Mouse (Mus musculus): ENCODE data around the gene L3mbtl2. TPM values are rescaled to one million over a fixed set of nuclear protein-coding genes. Genes with fewer than 3 reads are reported as not detected.
A peak's percentile ranks its signal among the peaks of the same experiment; 100 is the strongest.
"Not testable (repeated sequence)": the region's sequence is repeated elsewhere in the genome, so short reads cannot be mapped to it uniquely, and the experiment has no call there.

Gene L3mbtl2
- polyA plus RNA-seq, 1 experiment from 2014 or later, result 32.7 TPM

DNA sequence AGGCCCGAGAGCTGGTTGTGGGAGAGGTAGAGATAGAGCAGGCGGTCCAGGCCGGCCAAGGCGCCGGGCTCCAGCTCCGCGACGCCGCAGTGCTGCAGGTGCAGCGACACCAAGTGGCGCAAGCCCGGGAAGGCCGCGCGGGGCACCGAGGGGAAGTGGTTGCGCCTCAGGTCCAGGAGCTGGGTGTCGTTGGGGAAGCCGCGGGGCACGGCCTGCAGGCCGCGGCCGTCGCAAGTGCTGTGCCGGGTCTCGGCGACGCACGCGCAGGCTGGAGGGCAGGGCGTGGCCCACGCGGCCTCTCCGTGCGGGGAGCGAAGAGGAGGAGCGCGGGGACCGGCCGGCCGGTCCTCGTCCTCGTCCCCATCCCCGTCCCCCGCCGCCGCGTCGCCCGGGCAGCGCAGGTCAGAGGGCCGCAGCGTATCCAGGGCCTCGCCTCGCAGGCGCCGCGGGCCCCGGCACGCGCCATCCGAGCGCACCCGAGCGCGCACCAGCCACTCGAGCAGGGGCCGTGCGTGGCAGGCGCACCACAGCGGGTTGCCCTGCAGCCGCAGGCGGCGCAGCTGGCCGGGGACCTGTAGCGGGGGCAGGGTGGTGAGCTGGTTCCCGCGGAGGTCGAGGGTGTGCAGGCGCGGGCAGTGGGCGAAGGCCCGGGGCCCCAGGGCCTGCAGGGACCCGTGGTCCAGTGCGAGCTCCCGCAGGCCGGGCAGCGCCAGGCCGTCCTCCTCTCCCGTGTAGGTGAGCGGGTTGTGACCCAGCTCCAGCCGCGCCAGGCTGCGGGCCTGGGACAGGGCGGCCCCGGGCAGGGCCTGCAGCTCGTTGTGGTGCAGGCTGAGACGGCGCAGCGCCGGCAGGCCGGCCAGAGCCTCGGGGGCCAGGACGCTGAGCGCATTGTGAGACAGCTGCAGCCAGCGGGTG is 30.5 kb downstream of the L3mbtl2 start:
- Histone ChIP-seq H3K27me3 (peaks cover 25% of the 10 kb centered on the region), H3K4me2 (peak overlapping the region; percentile 87), H3K9me3 (no peaks in the 10 kb centered on the region), H3K9ac (peak overlapping the region; percentile 82), H3K27ac (replicated peaks) (peak overlapping the region; percentile 72), H3K36me3 (no peaks in the 10 kb centered on the region), H3K4me3 (peak overlapping the region; percentile 51), H3K4me1 (replicated peaks) (peaks cover 32% of the 10 kb centered on the region)
- WGBS, result under 1% methylated on average over 96 of the region's 107 CpGs
- peak; percentile 85 for ATAC-seq (ENCODE audit: low FRiP score, low read depth)

DNA sequence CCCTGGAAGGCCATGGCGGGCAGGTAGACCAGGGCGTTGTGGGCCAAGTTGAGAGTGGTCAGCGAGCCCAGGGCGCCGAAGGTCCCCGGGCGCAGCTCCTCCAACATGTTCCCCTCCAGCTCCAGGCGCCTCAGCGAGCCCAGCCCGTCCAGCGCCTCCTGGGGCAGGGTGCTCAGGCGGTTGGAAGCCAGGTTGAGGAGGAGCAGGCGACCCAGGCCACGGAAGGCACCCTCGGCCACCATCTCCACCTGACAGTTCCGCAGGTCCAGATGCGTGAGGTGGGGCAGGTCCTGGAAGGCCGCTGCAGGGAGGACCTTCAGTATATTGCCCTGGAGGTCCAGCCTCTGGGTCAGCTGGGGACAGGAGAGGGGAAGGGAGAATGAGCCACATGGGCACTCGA is 31.2 kb downstream of the L3mbtl2 start:
- 0 out of 2 replicates have a peak, but pooled peaks have one; percentile 1 for ATAC-seq (ENCODE audit: low FRiP score, low read depth)
- peak overlapping the region; percentile 87 for H3K4me2 ChIP-seq
- H3K9me3 ChIP-seq, result no peaks in the 10 kb centered on the region
- H3K36me3 ChIP-seq, result no peaks in the 10 kb centered on the region
- peaks cover 25% of the 10 kb centered on the region for H3K27me3 ChIP-seq
- H3K4me1 ChIP-seq (replicated peaks), result peaks cover 32% of the 10 kb centered on the region
- 0 out of 2 replicates have a peak overlapping the region, but pooled peaks have one; percentile 72 for H3K27ac ChIP-seq (replicated peaks)
- H3K4me3 ChIP-seq, result peak overlapping the region; percentile 51
- H3K9ac ChIP-seq, result peak overlapping the region; percentile 82
- WGBS, result 30% methylated on average over 17 of the region's 19 CpGs

DNA sequence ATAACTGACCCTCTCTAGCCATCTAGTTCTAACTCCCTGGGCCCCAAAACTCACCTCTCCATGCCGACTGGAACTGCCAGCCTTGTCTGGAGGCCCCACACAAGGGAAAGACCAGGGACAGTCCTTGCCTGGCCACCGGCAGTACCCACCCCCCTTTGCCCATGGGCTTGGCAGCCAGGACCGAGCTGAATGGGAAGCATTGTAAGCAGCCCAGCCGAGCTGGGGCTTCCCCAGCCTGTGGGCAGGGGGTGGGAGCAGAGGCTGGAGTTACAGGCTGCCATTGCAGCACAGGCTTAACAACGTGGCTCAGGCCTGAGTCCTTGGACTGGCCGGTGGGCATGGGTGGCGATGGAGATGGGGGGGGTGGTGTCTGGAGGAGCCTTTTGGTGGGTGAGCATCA is 33.5 kb downstream of the L3mbtl2 start, which contains the start of gene Chadl:
Chadl (minus strand) TSS at position 113 of the 400 bp plus-strand sequence.
- H3K27me3 ChIP-seq, result peaks cover 18% of the 10 kb centered on the region
- ATAC-seq (ENCODE audit: low FRiP score, low read depth), result peak; percentile 64
- peak within 1 kb of the TSS; percentile 6; the same call in 1 of the 2 replicates for H3K4me2 ChIP-seq
- H3K27ac ChIP-seq (replicated peaks), result peak within 1 kb of the TSS; percentile 49; the same call in 1 of the 2 replicates
- peaks cover 30% of the 10 kb centered on the region for H3K4me1 ChIP-seq (replicated peaks)
- WGBS, result 49% methylated on average over 7 of the region's 7 CpGs
- no peaks in the 10 kb centered on the region for H3K9me3 ChIP-seq
- no peak within 1 kb of the TSS for H3K4me3 ChIP-seq
- H3K36me3 ChIP-seq, result no peaks in the 10 kb centered on the region
- no peak within 1 kb of the TSS for H3K9ac ChIP-seq

- Histone ChIP-seq H3K9ac (no peak overlapping the region), H3K4me2 (no peak overlapping the region), H3K36me3 (no peaks in the 10 kb centered on the region), H3K4me3 (no peak overlapping the region), H3K27me3 (peaks cover 11% of the 10 kb centered on the region), H3K27ac (replicated peaks) (0 out of 2 replicates have a peak overlapping the region, but pooled peaks have one; percentile 49), H3K4me1 (replicated peaks) (peaks cover 23% of the 10 kb centered on the region), H3K9me3 (no peaks in the 10 kb centered on the region)
- no peak for ATAC-seq (ENCODE audit: low FRiP score, low read depth)
- WGBS, result 52% methylated on average over 3 of the region's 3 CpGs
Observed at GRCm38 (mm10) chr15:81697847-81698246, 34.2 kb downstream of the L3mbtl2 start.

DNA sequence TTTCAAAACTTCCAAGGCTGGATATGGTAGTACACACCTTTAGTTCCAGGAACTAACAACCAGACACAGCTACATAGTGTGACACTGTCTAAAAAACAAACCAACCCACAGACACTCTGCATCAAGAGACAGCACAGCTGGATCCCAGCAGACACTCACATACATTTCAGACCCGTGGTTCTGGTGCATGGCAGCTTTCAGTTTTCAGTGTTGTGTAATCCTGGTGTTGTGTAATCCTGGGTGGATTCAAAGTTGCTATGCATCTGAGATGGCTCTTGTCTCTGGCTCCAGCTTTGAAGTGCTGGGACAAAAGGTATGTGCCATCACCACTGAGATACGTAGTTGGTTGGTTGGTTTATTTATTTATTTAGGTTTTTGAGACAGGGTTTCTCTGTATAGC is 34.8 kb downstream of the L3mbtl2 start:
- ATAC-seq (ENCODE audit: low FRiP score, low read depth), result no peak
- WGBS, result 79% methylated on average over 2 of the region's 2 CpGs
- Histone ChIP-seq H3K4me2 (no peak overlapping the region), H3K27ac (replicated peaks) (no peak overlapping the region), H3K4me3 (no peak overlapping the region), H3K9me3 (no peaks in the 10 kb centered on the region), H3K9ac (no peak overlapping the region), H3K36me3 (peaks cover 2% of the 10 kb centered on the region; the same call in 1 of the 2 replicates), H3K4me1 (replicated peaks) (peaks cover 16% of the 10 kb centered on the region), H3K27me3 (peaks cover 9% of the 10 kb centered on the region; the same call in 1 of the 2 replicates)

- Histone ChIP-seq H3K4me2 (no peak overlapping the region), H3K27me3 (peaks cover 4% of the 10 kb centered on the region; the same call in 1 of the 2 replicates), H3K9ac (no peak overlapping the region), H3K4me3 (no peak overlapping the region), H3K36me3 (peaks cover 18% of the 10 kb centered on the region), H3K9me3 (no peaks in the 10 kb centered on the region), H3K4me1 (replicated peaks) (peaks cover under 1% of the 10 kb centered on the region; the same call in 1 of the 2 replicates), H3K27ac (replicated peaks) (no peak overlapping the region)
- WGBS, result 80% methylated on average over 2 of the region's 2 CpGs
- no peak for ATAC-seq (ENCODE audit: low FRiP score, low read depth)
Observed at GRCm38 (mm10) chr15:81700161-81700560, 36.5 kb downstream of the L3mbtl2 start.

GRCm38 (mm10) chr15:81700601-81701000 is 36.9 kb downstream of the L3mbtl2 start:
- Histone ChIP-seq H3K9ac (no peak overlapping the region), H3K27me3 (peaks cover 4% of the 10 kb centered on the region; the same call in 1 of the 2 replicates), H3K9me3 (no peaks in the 10 kb centered on the region), H3K27ac (replicated peaks) (no peak overlapping the region), H3K4me3 (no peak overlapping the region), H3K4me1 (replicated peaks) (no peaks in the 10 kb centered on the region), H3K4me2 (no peak overlapping the region), H3K36me3 (peaks cover 22% of the 10 kb centered on the region)
- WGBS, result 87% methylated on average over 8 of the region's 8 CpGs
- no peak for ATAC-seq (ENCODE audit: low FRiP score, low read depth)

DNA sequence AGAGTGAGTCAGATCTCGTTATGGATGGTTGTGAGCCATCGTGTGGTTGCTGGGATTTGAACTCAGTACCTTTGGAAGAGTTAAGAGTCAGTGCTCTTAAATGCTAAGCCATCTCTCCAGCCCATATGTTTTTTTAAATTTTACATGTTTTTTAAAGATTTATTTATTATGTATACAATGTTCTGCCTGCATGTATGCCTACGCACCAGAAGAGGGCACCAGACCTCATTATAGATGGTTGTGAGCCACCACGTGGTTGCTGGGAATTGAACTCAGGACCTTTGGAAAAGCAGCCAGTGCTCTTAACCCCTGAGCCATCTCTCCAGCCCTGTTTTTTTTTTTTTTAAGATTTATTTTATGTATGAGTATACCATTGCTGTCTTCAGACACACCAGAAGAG is 37.7 kb downstream of the L3mbtl2 start:
- not testable (repeated sequence) for H3K4me1 ChIP-seq (replicated peaks); H3K4me2 ChIP-seq; H3K27me3 ChIP-seq; H3K27ac ChIP-seq (replicated peaks); H3K9me3 ChIP-seq; H3K4me3 ChIP-seq; H3K9ac ChIP-seq; ATAC-seq (ENCODE audit: low FRiP score, low read depth)
- 78% methylated on average over 4 of the region's 4 CpGs for WGBS
- peaks cover 30% of the 10 kb centered on the region for H3K36me3 ChIP-seq

DNA sequence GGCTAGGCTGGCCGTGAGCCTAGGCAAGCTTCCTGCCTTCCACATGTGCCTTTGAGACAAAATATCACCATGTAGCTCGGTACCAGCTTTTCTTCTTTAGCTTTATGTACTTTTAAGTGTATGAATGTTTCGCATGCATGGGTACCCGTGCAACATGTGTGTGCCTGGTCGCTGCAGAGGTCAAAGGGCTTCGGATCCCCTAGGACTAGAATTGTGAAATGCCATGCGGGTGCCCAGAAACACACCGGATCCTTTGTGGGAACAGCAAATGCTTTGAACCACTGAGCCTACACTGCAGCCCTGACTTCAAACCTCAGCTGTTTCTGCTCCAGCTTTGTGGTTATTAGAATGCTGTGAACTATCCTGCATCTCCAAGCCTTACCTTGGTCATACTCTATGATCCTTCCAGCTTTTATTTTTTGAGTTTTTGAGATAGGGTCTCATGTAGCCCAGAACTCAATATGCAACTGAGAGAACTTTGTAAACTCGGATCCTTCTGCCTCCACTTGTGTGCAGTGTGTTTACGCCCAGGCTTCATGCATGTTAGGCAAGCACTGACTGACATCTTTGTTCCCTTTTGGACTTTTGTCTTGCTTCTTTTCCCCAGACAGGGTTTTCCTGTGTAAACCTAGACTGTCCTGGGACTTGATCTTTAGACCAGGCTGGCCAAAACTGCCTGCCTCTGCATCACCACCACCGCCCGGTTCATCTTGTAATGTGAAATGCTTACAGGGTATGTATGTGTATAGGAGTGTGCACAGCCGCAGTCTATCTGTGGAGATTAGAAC is 38.8 kb downstream of the L3mbtl2 start:
- Histone ChIP-seq H3K9me3 (no peaks in the 10 kb centered on the region), H3K27me3 (no peaks in the 10 kb centered on the region), H3K4me2 (no peak overlapping the region), H3K4me3 (no peak overlapping the region), H3K27ac (replicated peaks) (no peak overlapping the region), H3K4me1 (replicated peaks) (no peaks in the 10 kb centered on the region), H3K36me3 (peaks cover 36% of the 10 kb centered on the region), H3K9ac (no peak overlapping the region)
- no peak for ATAC-seq (ENCODE audit: low FRiP score, low read depth)
- WGBS, result 89% methylated on average over 13 of the region's 13 CpGs

DNA sequence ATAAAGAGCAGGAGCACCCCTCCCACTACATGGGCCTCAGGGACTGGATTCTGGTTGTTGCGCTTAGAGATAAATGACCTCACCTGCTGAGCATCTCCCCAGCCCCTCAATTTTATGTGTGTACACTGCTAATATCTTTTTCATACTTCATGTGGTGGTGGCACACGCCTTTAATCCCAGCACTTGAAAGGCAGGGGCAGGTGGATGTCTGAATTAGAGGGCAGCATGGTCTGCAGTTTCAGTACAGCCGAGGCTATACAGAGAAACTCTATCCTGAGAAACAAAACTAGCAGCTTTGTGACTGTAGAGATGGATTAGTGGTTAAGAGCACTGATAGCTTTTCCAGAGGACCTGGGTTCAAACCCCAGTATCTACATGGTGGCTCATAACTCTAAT is 39.4 kb downstream of the L3mbtl2 start:
- Histone ChIP-seq H3K4me2 (no peak overlapping the region), H3K4me1 (replicated peaks) (no peaks in the 10 kb centered on the region), H3K27ac (replicated peaks) (no peak overlapping the region), H3K9ac (no peak overlapping the region), H3K36me3 (peaks cover 42% of the 10 kb centered on the region), H3K9me3 (no peaks in the 10 kb centered on the region), H3K4me3 (no peak overlapping the region), H3K27me3 (no peaks in the 10 kb centered on the region)
- 79% methylated on average over 3 of the region's 3 CpGs for WGBS
- no peak for ATAC-seq (ENCODE audit: low FRiP score, low read depth)

DNA sequence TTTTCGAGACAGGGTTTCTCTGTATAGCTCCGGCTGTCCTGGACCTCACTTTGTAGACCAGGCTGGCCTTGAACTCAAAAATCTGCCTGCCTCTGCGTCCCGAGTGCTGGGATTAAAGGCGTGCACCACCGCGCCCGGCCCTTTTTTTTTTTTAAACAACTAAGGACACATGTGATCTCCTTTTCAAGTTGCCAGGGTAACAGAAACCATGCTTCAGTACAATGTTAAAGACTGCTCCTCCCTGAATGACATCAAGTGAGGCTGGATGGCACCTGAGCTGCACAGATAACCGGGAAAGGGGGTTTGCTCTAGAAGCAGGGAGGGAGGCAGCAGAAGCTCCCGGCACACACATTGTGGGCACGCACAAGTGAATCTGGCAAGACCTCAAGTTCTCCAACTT is 45.3 kb downstream of the L3mbtl2 start:
- Histone ChIP-seq H3K36me3 (peaks cover 81% of the 10 kb centered on the region), H3K9me3 (no peaks in the 10 kb centered on the region), H3K27me3 (no peaks in the 10 kb centered on the region), H3K4me1 (replicated peaks) (no peaks in the 10 kb centered on the region), H3K27ac (replicated peaks) (no peak overlapping the region), H3K9ac (no peak overlapping the region), H3K4me3 (no peak overlapping the region), H3K4me2 (no peak overlapping the region)
- ATAC-seq (ENCODE audit: low FRiP score, low read depth), result no peak
- WGBS, result 90% methylated on average over 11 of the region's 11 CpGs

GRCm38 (mm10) chr15:81709686-81710085 is 46.0 kb downstream of the L3mbtl2 start:
- no peak for ATAC-seq (ENCODE audit: low FRiP score, low read depth)
- no peak overlapping the region for H3K4me3 ChIP-seq
- H3K27ac ChIP-seq (replicated peaks), result no peak overlapping the region
- no peaks in the 10 kb centered on the region for H3K9me3 ChIP-seq
- WGBS, result 100% methylated on average over 1 of the region's 1 CpGs
- H3K4me1 ChIP-seq (replicated peaks), result no peaks in the 10 kb centered on the region
- H3K27me3 ChIP-seq, result no peaks in the 10 kb centered on the region
- peaks cover 74% of the 10 kb centered on the region for H3K36me3 ChIP-seq
- H3K9ac ChIP-seq, result no peak overlapping the region
- no peak overlapping the region for H3K4me2 ChIP-seq

Data from hindbrain, embryonic 15.5 days (tissue).